Mouse (Mus musculus) frontal cortex, postnatal 36 days (tissue): ENCODE measurements around the gene Chd8.
"Not testable (repeated sequence)": the region's sequence is repeated elsewhere in the genome, so short reads cannot be mapped to it uniquely, and the experiment has no call there.

Experiments used
- DNase-seq, 2 experiments: peaks; one replicate each; pipeline ENCODE4 v3.0.0; 2022; ENCODE audit warnings: low spot score in 2 of 2

The Chd8 gene

GRCm38 (mm10) chr14:52257484-52258213, at the start of gene Chd8:
TSS of gene Chd8 (minus strand) at chr14:52257780.
- peak; percentile 98 to 99 for DNase-seq

- DNase-seq: no peak
Measured at GRCm38 (mm10) chr14:52306100-52306499, 48.5 kb upstream of the Chd8 start.

GRCm38 (mm10) chr14:52304644-52305271, 47.2 kb upstream of the Chd8 start, which contains the start of gene Mettl3:
TSS of gene Mettl3 (minus strand) at chr14:52305128.
- DNase-seq: peak; percentile 91 to 95

GRCm38 (mm10) chr14:52303517-52303916, 45.9 kb upstream of the Chd8 start:
- DNase-seq: not testable (repeated sequence)

- no peak for DNase-seq
Measured at GRCm38 (mm10) chr14:52295558-52296264, 38.1 kb upstream of the Chd8 start.

- no peak for DNase-seq
Measured at GRCm38 (mm10) chr14:52284191-52284590, 26.6 kb upstream of the Chd8 start.

GRCm38 (mm10) chr14:52283629-52284028, 26.0 kb upstream of the Chd8 start:
- no peak for DNase-seq

- no peak for DNase-seq
Measured at GRCm38 (mm10) chr14:52279747-52280120, 22.2 kb upstream of the Chd8 start.

- DNase-seq: peak; percentile 99 to 100
Measured at GRCm38 (mm10) chr14:52278932-52279746, 21.6 kb upstream of the Chd8 start, which contains the start of the genes Tox4 and Rab2b. TSS of gene Tox4 (plus strand) at chr14:52279146. TSS of gene Rab2b (minus strand) at chr14:52279545.

GRCm38 (mm10) chr14:52277210-52277609, 19.6 kb upstream of the Chd8 start:
- DNase-seq: no peak

GRCm38 (mm10) chr14:52272781-52273180, 15.2 kb upstream of the Chd8 start:
- DNase-seq: no peak

GRCm38 (mm10) chr14:52256311-52257175, 1.0 kb downstream of the Chd8 start:
- DNase-seq: peak; percentile 17 to 38

GRCm38 (mm10) chr14:52246129-52246528, 11.5 kb downstream of the Chd8 start:
- DNase-seq: no peak

- DNase-seq: no peak
Measured at GRCm38 (mm10) chr14:52244690-52245042, 12.9 kb downstream of the Chd8 start.

- DNase-seq: peak; percentile 99
Measured at GRCm38 (mm10) chr14:52244041-52244689, 13.4 kb downstream of the Chd8 start.

- DNase-seq: no peak
Measured at GRCm38 (mm10) chr14:52236216-52236615, 21.4 kb downstream of the Chd8 start.

- DNase-seq: no peak
Measured at GRCm38 (mm10) chr14:52235165-52235564, 22.4 kb downstream of the Chd8 start.

- DNase-seq: no peak
Measured at GRCm38 (mm10) chr14:52232249-52232648, 25.3 kb downstream of the Chd8 start.

- no peak for DNase-seq
Measured at GRCm38 (mm10) chr14:52225972-52226371, 31.6 kb downstream of the Chd8 start.

GRCm38 (mm10) chr14:52217261-52217660, 40.3 kb downstream of the Chd8 start:
- no peak for DNase-seq
